Mouse (Mus musculus) hindbrain, embryonic 11.5 days (tissue): Measurements from ENCODE around the gene Gnpat. TPM values are rescaled to one million over a fixed set of nuclear protein-coding genes. Genes with fewer than 3 reads are reported as not detected.

Source experiments
- ATAC-seq: fragments of 200-750 bp; cut with Nextera tagmentation; 2 replicates; pipeline ENCODE4 v1.8.0; 2017; ENCODE audit warnings: mild to moderate bottlenecking, moderate TSS enrichment, moderate library complexity; ENCODE audit not compliant: low FRiP score
- DNase-seq: peaks from one replicate; pipeline ENCODE4 v3.0.0-alpha.2; 2015; ENCODE audit warnings: low spot score
- H3K27ac ChIP-seq: fragments of 300-500 bp; sonication (generic); 2 replicates; pipeline ENCODE4 v1.5.1; 2014; ENCODE audit warnings: mild to moderate bottlenecking, low read depth, low read length
- H3K27me3 ChIP-seq: fragments of 300-500 bp; sonication (generic); 2 replicates; pipeline ENCODE4 v1.6.1; 2014; ENCODE audit warnings: mild to moderate bottlenecking, low read length, moderate library complexity, mixed read lengths; ENCODE audit not compliant: control insufficient read depth, insufficient read depth
- H3K36me3 ChIP-seq: fragments of 300-500 bp; sonication (generic); 2 replicates; pipeline ENCODE4 v1.6.1; 2014; ENCODE audit warnings: mild to moderate bottlenecking, low read length, moderate library complexity, mixed read lengths; ENCODE audit not compliant: control insufficient read depth, insufficient read depth
- H3K4me1 ChIP-seq: fragments of 300-500 bp; sonication (generic); replicated peaks from 2 replicates; pipeline ENCODE4 v1.6.1; 2014; ENCODE audit warnings: low read length, mixed read lengths; ENCODE audit not compliant: control insufficient read depth, insufficient read depth
- H3K4me2 ChIP-seq: fragments of 300-500 bp; sonication (generic); replicated peaks from 2 replicates; pipeline ENCODE4 v1.6.1; 2014; ENCODE audit warnings: mild to moderate bottlenecking, low read depth, low read length
- H3K4me3 ChIP-seq: fragments of 300-500 bp; sonication (generic); 2 replicates; pipeline ENCODE4 v1.5.1; 2014; ENCODE audit warnings: low read depth, low read length
- H3K9ac ChIP-seq: fragments of 300-500 bp; sonication (generic); 2 replicates; pipeline ENCODE4 v1.6.1; 2014; ENCODE audit warnings: low read depth, low read length
- H3K9me3 ChIP-seq: fragments of 300-500 bp; sonication (generic); 2 replicates; pipeline ENCODE4 v1.6.1; 2016; ENCODE audit warnings: low read length; ENCODE audit not compliant: control insufficient read depth
- WGBS: fragments of 180-500 bp; shearing (Covaris S2); extraction: QIAGEN DNeasy Blood & Tissue Kit; methylation state at CpG from one replicate; pipeline ENCODE4 v1.1.7; 2014; 5-methylcytosine and 5-hydroxymethylcytosine counted together
- polyA plus RNA-seq: library from polyadenylated mRNA; unstranded; fragments of >200 nt; fragmentation: Nextera tagmentation; extraction: Ambion mirVana; gene quantifications from 2 replicates; pipeline ENCODE4 v1.2.1, GENCODE M21; 2014

Gnpat gene
- polyA plus RNA-seq: 110 and 115 TPM in 2 replicates

GRCm38 (mm10) chr8:124862321-124863162 lies at the start of gene Gnpat, which contains the start of gene 2810004N23Rik:
TSS of gene Gnpat (plus strand) at chr8:124863033.
TSS of gene 2810004N23Rik (minus strand) at chr8:124863120.
- 1% methylated on average over 52 of the region's 55 CpGs for WGBS
- H3K9ac ChIP-seq: peak within 1 kb of the TSS; percentile 98
- no peaks in the 10 kb centered on the region for H3K9me3 ChIP-seq
- peak within 1 kb of the TSS; percentile 89 for H3K27ac ChIP-seq
- no peaks in the 10 kb centered on the region for H3K27me3 ChIP-seq
- H3K36me3 ChIP-seq: peaks cover 9% of the 10 kb centered on the region; the same call in 1 of the 2 replicates
- ATAC-seq: peak; percentile 98
- H3K4me1 ChIP-seq: 0 out of 2 replicates have a peak, but pooled peaks cover 3% of the 10 kb centered on the region
- DNase-seq: peak; percentile 97
- H3K4me3 ChIP-seq: peak within 1 kb of the TSS; percentile 95
- peak within 1 kb of the TSS; percentile 76 for H3K4me2 ChIP-seq

DNA sequence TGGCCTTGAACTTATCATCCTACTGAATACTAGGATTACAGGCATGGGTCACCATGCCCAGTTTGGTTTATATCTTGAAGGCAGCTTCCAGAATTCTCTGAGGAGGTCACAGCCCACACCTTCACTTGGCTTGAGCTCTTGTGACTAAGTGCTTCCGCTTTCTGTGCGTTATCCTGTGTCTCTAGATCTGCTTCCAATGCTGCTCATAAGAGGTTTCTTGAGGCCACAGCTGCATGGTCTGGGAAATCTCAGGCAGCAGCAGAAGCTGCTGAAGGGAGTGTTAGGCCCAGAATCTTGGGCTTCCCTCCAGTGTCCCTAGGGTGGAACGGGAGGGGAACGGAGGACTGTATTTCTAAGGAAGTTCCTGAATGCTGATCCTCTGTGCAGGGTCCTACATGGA lies 49.5 kb upstream of the Gnpat start:
- Histone ChIP-seq H3K4me1 (no peaks in the 10 kb centered on the region), H3K4me2 (no peak overlapping the region), H3K4me3 (no peak overlapping the region), H3K27ac (no peak overlapping the region), H3K27me3 (no peaks in the 10 kb centered on the region), H3K36me3 (no peaks in the 10 kb centered on the region; the same call in 1 of the 2 replicates), H3K9me3 (peaks cover 4% of the 10 kb centered on the region; the same call in 1 of the 2 replicates), H3K9ac (no peak overlapping the region)
- DNase-seq (no peak), ATAC-seq (no peak)
- 94% methylated on average over 4 of the region's 4 CpGs for WGBS

GRCm38 (mm10) chr8:124815870-124816269 lies 47.0 kb upstream of the Gnpat start:
- 91% methylated on average over 12 of the region's 12 CpGs for WGBS
- no peak for ATAC-seq
- H3K4me2 ChIP-seq: no peak overlapping the region

DNA sequence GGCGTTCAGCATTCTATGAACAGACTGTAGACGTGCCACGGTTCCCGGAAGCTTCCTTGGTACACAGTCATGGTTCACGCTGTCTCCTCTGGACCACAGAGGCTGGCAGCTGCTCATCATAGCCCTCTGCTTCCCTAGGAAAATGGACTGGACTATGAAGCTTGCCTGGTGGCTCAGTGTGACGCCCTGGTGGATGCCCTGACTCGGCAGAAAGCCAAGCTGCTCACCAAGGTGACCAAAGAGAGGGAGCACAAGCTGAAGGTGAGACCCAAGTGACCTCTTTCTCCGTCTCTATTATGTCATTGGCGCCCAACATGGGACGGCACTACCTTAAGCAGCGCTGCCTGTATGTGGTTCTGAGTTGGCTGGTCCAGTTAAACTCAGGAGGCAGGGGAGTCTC lies 46.0 kb upstream of the Gnpat start:
- DNase-seq (no peak), ATAC-seq (no peak)
- Histone ChIP-seq H3K9me3 (peaks cover 4% of the 10 kb centered on the region; the same call in 1 of the 2 replicates), H3K36me3 (no peaks in the 10 kb centered on the region; the same call in 1 of the 2 replicates), H3K4me3 (no peak overlapping the region), H3K27me3 (no peaks in the 10 kb centered on the region; the same call in 1 of the 2 replicates), H3K27ac (no peak overlapping the region), H3K4me1 (no peaks in the 10 kb centered on the region), H3K9ac (no peak overlapping the region), H3K4me2 (no peak overlapping the region)
- 91% methylated on average over 11 of the region's 11 CpGs for WGBS

More at GRCm38 (mm10) chr8:124815870-124816269, 47.0 kb upstream of the Gnpat start:
- Histone ChIP-seq H3K9ac (no peak overlapping the region), H3K4me1 (no peaks in the 10 kb centered on the region), H3K4me3 (no peak overlapping the region), H3K27me3 (no peaks in the 10 kb centered on the region; the same call in 1 of the 2 replicates), H3K36me3 (no peaks in the 10 kb centered on the region; the same call in 1 of the 2 replicates), H3K9me3 (peaks cover 4% of the 10 kb centered on the region; the same call in 1 of the 2 replicates), H3K27ac (no peak overlapping the region)
- DNase-seq: no peak

- Histone ChIP-seq H3K4me2 (no peak overlapping the region), H3K9me3 (peaks cover 4% of the 10 kb centered on the region; the same call in 1 of the 2 replicates), H3K36me3 (no peaks in the 10 kb centered on the region; the same call in 1 of the 2 replicates), H3K4me1 (no peaks in the 10 kb centered on the region), H3K27me3 (no peaks in the 10 kb centered on the region; the same call in 1 of the 2 replicates), H3K9ac (no peak overlapping the region), H3K4me3 (no peak overlapping the region), H3K27ac (no peak overlapping the region)
- DNase-seq: no peak
- WGBS: 89% methylated on average over 3 of the region's 3 CpGs
- ATAC-seq: no peak
These were observed 45.5 kb upstream of the Gnpat start for GRCm38 (mm10) chr8:124817361-124817760.

DNA sequence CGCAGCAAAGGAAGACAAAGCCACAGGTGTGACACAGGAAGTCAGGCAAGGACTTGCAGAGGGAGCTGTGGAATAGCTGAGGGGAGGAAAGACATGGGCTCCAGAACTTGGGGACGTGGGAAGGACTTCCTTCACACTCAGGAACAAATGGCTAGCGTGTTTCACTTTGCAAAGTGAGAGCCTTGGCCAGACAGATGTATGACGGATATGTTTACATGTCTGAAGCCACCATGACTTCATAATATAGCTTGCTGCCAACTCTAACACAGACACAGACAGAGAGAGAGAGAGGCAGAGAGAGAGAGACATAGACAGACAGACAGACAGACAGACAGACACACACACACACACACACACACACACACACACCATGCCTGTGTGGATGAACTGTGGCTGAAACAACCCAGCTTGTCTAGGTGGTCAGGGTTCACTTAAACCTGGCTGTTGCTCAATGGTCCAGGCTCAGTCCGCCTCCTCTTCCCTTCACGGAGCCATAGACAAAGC lies 43.2 kb upstream of the Gnpat start:
- H3K9ac ChIP-seq: no peak overlapping the region
- H3K4me3 ChIP-seq: no peak overlapping the region
- H3K36me3 ChIP-seq: no peaks in the 10 kb centered on the region; the same call in 1 of the 2 replicates
- no peaks in the 10 kb centered on the region for H3K4me1 ChIP-seq
- H3K27ac ChIP-seq: no peak overlapping the region
- WGBS: 84% methylated on average over 6 of the region's 6 CpGs
- H3K4me2 ChIP-seq: no peak overlapping the region
- no peaks in the 10 kb centered on the region; the same call in 1 of the 2 replicates for H3K27me3 ChIP-seq
- H3K9me3 ChIP-seq: peaks cover 4% of the 10 kb centered on the region; the same call in 1 of the 2 replicates
- DNase-seq (no peak), ATAC-seq (no peak)

DNA sequence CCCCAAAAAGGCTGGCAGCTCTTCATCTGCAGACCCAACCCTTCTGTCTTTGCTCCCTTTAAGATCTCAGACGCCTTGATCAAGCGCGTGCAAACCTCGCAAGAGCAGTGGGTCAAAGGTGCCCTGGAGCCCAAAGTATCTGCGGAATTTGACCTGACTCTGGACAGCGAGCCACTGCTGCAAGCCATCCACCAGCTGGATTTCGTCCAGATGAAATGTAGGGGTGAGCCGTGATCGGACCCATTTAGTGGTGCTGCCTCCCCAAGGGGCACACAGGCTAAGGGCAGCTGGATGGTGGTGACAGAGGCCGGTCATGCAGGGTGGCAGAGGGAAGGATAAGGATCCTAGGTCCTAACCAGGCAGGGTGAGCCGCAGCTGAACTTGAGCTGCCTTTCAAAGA lies 42.7 kb upstream of the Gnpat start:
- Histone ChIP-seq H3K4me1 (no peaks in the 10 kb centered on the region), H3K4me3 (no peak overlapping the region), H3K27ac (no peak overlapping the region), H3K9me3 (peaks cover 4% of the 10 kb centered on the region; the same call in 1 of the 2 replicates), H3K4me2 (no peak overlapping the region), H3K9ac (no peak overlapping the region), H3K36me3 (no peaks in the 10 kb centered on the region; the same call in 1 of the 2 replicates), H3K27me3 (no peaks in the 10 kb centered on the region; the same call in 1 of the 2 replicates)
- WGBS: 63% methylated on average over 11 of the region's 11 CpGs
- ATAC-seq: no peak
- DNase-seq: no peak

DNA sequence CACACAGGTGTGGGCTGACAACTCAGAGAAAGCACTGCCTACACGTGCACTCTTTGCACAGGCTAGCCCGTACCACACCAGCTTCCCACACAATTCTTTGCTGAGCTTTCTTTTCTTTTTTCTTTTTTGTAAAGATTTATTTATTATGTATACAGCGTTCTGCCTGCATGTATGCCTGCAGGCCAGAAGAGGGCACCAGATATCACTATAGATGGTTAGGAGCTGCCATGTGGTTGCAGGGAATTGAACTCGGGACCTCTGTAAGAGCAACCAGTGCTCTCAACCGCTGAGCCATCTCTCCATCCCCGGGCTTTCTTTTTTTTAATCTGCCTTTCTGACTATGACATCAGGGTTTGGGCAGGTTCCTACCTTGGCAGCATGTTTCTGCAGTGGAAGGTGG lies 39.3 kb upstream of the Gnpat start:
- ATAC-seq: no peak
- no peak for DNase-seq
- Histone ChIP-seq H3K4me2 (no peak overlapping the region), H3K4me3 (no peak overlapping the region), H3K27me3 (no peaks in the 10 kb centered on the region; the same call in 1 of the 2 replicates), H3K27ac (no peak overlapping the region), H3K9ac (no peak overlapping the region), H3K9me3 (no peaks in the 10 kb centered on the region), H3K36me3 (no peaks in the 10 kb centered on the region; the same call in 1 of the 2 replicates), H3K4me1 (no peaks in the 10 kb centered on the region)
- 79% methylated on average over 6 of the region's 6 CpGs for WGBS
